Mouse (Mus musculus) skeletal muscle tissue, adult 2 months (tissue): Measurements from ENCODE around the gene Olfr1239.

Source experiments
- DNase-seq: peaks from one replicate; pipeline ENCODE4 v3.0.0-alpha.2; 2012; ENCODE audit warnings: low read depth, low spot score

The Olfr1239 gene

GRCm38 (mm10) chr2:89420307-89420706, at the start of gene Olfr1239:
Olfr1239 (minus strand) TSS chr2:89420407.
- no peak for DNase-seq

- no peak for DNase-seq
Observed at GRCm38 (mm10) chr2:89442900-89443299, 22.7 kb upstream of the Olfr1239 start, which contains the start of gene Olfr1240. Olfr1240 (minus strand) TSS chr2:89443000.

DNA sequence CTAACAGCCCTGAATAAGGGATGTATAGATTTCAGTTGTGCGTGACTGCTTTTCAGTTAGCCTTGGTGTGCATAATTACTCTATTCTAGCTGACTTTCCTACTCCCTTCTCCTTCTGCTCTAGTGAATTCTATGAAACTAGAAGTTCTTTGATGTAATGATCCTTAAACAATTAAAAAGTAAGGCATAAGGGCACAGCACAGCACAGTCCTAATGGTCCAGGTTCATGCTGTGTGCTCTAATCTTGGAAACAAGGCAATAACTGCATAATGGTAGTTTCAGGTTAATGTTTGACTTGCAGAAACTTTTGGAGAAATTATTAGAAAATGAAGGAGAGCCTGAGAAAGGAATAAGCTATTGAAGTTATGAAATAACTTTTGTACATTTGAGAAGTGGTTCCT, 5.7 kb downstream of the Olfr1239 start:
- DNase-seq, result no peak

- no peak for DNase-seq
Observed at GRCm38 (mm10) chr2:89409576-89409975, 10.6 kb downstream of the Olfr1239 start, which contains the start of gene Olfr1238. Olfr1238 (minus strand) TSS chr2:89409676.

- DNase-seq, result no peak
Observed at GRCm38 (mm10) chr2:89400882-89401281, 19.3 kb downstream of the Olfr1239 start.
